Mouse (Mus musculus) stomach, postnatal 0 days (tissue): ENCODE results near the gene Sst. TPM values are rescaled to one million over a fixed set of nuclear protein-coding genes. Genes with fewer than 3 reads are reported as not detected.
"Not testable (repeated sequence)": the region's sequence is repeated elsewhere in the genome, so short reads cannot be mapped to it uniquely, and the experiment has no call there.

Source experiments
- ATAC-seq: fragments of 200-750 bp; cut with Nextera tagmentation; 2 replicates; pipeline ENCODE4 v1.8.0; 2017; ENCODE audit not compliant: low FRiP score, low TSS enrichment
- DNase-seq: peaks from one replicate; pipeline ENCODE4 v3.0.0-alpha.2; 2016; ENCODE audit warnings: low spot score
- H3K27ac ChIP-seq: fragments of 300-500 bp; sonication (generic); replicated peaks from 2 replicates; pipeline ENCODE4 v1.5.1; 2014; ENCODE audit warnings: mild to moderate bottlenecking, control low read depth
- H3K27me3 ChIP-seq: fragments of 300-500 bp; sonication (generic); 2 replicates; pipeline ENCODE4 v1.6.1; 2014; ENCODE audit warnings: low read length; ENCODE audit not compliant: control insufficient read depth, insufficient read depth
- H3K36me3 ChIP-seq: fragments of 300-500 bp; sonication (generic); 2 replicates; pipeline ENCODE4 v1.6.1; 2014; ENCODE audit warnings: low read length, mixed read lengths; ENCODE audit not compliant: control insufficient read depth, insufficient read depth
- H3K4me1 ChIP-seq: fragments of 300-500 bp; sonication (generic); replicated peaks from 2 replicates; pipeline ENCODE4 v1.6.1; 2014; ENCODE audit warnings: antibody characterized with exemption; ENCODE audit not compliant: control insufficient read depth, insufficient read depth
- H3K4me2 ChIP-seq: fragments of 300-500 bp; sonication (generic); replicated peaks from 2 replicates; pipeline ENCODE4 v1.6.1; 2014; ENCODE audit warnings: low read depth, mild to moderate bottlenecking, control low read depth, moderate library complexity
- H3K4me3 ChIP-seq: fragments of 300-500 bp; sonication (generic); 2 replicates; pipeline ENCODE4 v1.5.1; 2014; ENCODE audit warnings: low read depth, low read length, control low read depth
- H3K9ac ChIP-seq: fragments of 300-500 bp; sonication (generic); 2 replicates; pipeline ENCODE4 v1.6.1; 2014; ENCODE audit warnings: mild to moderate bottlenecking, low read length, control low read depth, mixed read lengths
- H3K9me3 ChIP-seq: fragments of 300-500 bp; sonication (generic); 2 replicates; pipeline ENCODE4 v1.6.1; 2016; ENCODE audit warnings: low read length; ENCODE audit not compliant: control insufficient read depth
- CTCF ChIP-seq: IDR thresholded peaks from 2 replicates; pipeline ENCODE4 v1.5.1; 2016; ENCODE audit warnings: antibody characterized with exemption, low read depth, mild to moderate bottlenecking, moderate library complexity
- EP300 ChIP-seq: optimal IDR thresholded peaks from 2 replicates; pipeline ENCODE3; 2016; ENCODE audit warnings: antibody characterized with exemption
- WGBS: fragments of 180-500 bp; shearing (Covaris S2); extraction: QIAGEN DNeasy Blood & Tissue Kit; methylation state at CpG from one replicate; pipeline ENCODE4 v1.1.7; 2014; 5-methylcytosine and 5-hydroxymethylcytosine counted together
- polyA plus RNA-seq: library from polyadenylated mRNA; unstranded; fragments of >200 nt; fragmentation: Nextera tagmentation; extraction: Ambion mirVana; gene quantifications from 2 replicates; pipeline ENCODE4 v1.2.1, GENCODE M21; 2015

Gene Sst
- polyA plus RNA-seq, 1 experiment from 2014 or later, result 63.9 TPM

- no peak for DNase-seq
- TF ChIP-seq CTCF, result no peak
- TF ChIP-seq EP300, result no peak
- no peak overlapping the region for H3K27ac ChIP-seq
- no peaks in the 10 kb centered on the region for H3K4me1 ChIP-seq
- H3K9ac ChIP-seq, result no peak overlapping the region
- WGBS, result 89% methylated on average over 1 of the region's 1 CpGs
- ATAC-seq, result no peak
- no peak overlapping the region for H3K4me2 ChIP-seq
- no peaks in the 10 kb centered on the region for H3K36me3 ChIP-seq
- H3K4me3 ChIP-seq, result no peak overlapping the region
- no peaks in the 10 kb centered on the region for H3K9me3 ChIP-seq
- H3K27me3 ChIP-seq, result no peaks in the 10 kb centered on the region
Measured at GRCm38 (mm10) chr16:23922906-23923305, 32.1 kb upstream of the Sst start.

- no peaks in the 10 kb centered on the region for H3K9me3 ChIP-seq
- H3K36me3 ChIP-seq, result no peaks in the 10 kb centered on the region
- H3K4me1 ChIP-seq, result no peaks in the 10 kb centered on the region
- DNase-seq (no peak), ATAC-seq (no peak)
- H3K27ac ChIP-seq, result no peak overlapping the region
- H3K27me3 ChIP-seq, result no peaks in the 10 kb centered on the region
- TF ChIP-seq CTCF (no peak), EP300 (no peak)
- H3K9ac ChIP-seq, result no peak overlapping the region
- 55% methylated on average over 5 of the region's 5 CpGs for WGBS
- H3K4me3 ChIP-seq, result no peak overlapping the region
- no peak overlapping the region for H3K4me2 ChIP-seq
Measured at GRCm38 (mm10) chr16:23921697-23922096, 30.9 kb upstream of the Sst start.

GRCm38 (mm10) chr16:23919418-23919817 lies 28.7 kb upstream of the Sst start:
- Histone ChIP-seq H3K9me3 (no peaks in the 10 kb centered on the region), H3K27ac (no peak overlapping the region), H3K4me1 (no peaks in the 10 kb centered on the region), H3K9ac (no peak overlapping the region), H3K36me3 (no peaks in the 10 kb centered on the region), H3K4me3 (no peak overlapping the region), H3K4me2 (no peak overlapping the region), H3K27me3 (no peaks in the 10 kb centered on the region)
- DNase-seq (no peak), ATAC-seq (no peak)
- 87% methylated on average over 2 of the region's 2 CpGs for WGBS
- no peak for TF ChIP-seq EP300

GRCm38 (mm10) chr16:23913401-23913800 lies 22.6 kb upstream of the Sst start:
- ATAC-seq, result no peak
- no peak overlapping the region; the same call in 1 of the 2 replicates for H3K4me2 ChIP-seq
- H3K27ac ChIP-seq, result 0 out of 2 replicates have a peak overlapping the region, but pooled peaks have one; percentile 31
- H3K9me3 ChIP-seq, result no peaks in the 10 kb centered on the region
- H3K9ac ChIP-seq, result no peak overlapping the region
- no peak for TF ChIP-seq CTCF
- TF ChIP-seq EP300, result no peak
- 21% methylated on average over 3 of the region's 3 CpGs for WGBS
- peak; percentile 6 for DNase-seq
- no peaks in the 10 kb centered on the region for H3K27me3 ChIP-seq
- no peak overlapping the region for H3K4me3 ChIP-seq
- no peaks in the 10 kb centered on the region for H3K36me3 ChIP-seq
- H3K4me1 ChIP-seq, result no peaks in the 10 kb centered on the region

- Histone ChIP-seq H3K4me1 (no peaks in the 10 kb centered on the region), H3K9me3 (no peaks in the 10 kb centered on the region), H3K9ac (no peak overlapping the region), H3K27ac (peak overlapping the region; percentile 49; the same call in 1 of the 2 replicates), H3K4me2 (no peak overlapping the region; the same call in 1 of the 2 replicates), H3K4me3 (no peak overlapping the region), H3K27me3 (no peaks in the 10 kb centered on the region), H3K36me3 (no peaks in the 10 kb centered on the region)
- TF ChIP-seq CTCF (no peak), EP300 (no peak)
- DNase-seq (peak; percentile 3), ATAC-seq (no peak)
- 44% methylated on average over 13 of the region's 13 CpGs for WGBS
Measured at GRCm38 (mm10) chr16:23912741-23913140, 22.0 kb upstream of the Sst start.

GRCm38 (mm10) chr16:23909015-23909354 lies 18.2 kb upstream of the Sst start:
- not testable (repeated sequence) for H3K9ac ChIP-seq, H3K4me1 ChIP-seq, H3K36me3 ChIP-seq, H3K4me3 ChIP-seq, H3K9me3 ChIP-seq, H3K27me3 ChIP-seq, H3K4me2 ChIP-seq, DNase-seq, H3K27ac ChIP-seq, ATAC-seq
- 71% methylated on average over 3 of the region's 3 CpGs for WGBS

- H3K4me2 ChIP-seq, H3K27ac ChIP-seq, H3K36me3 ChIP-seq, H3K4me3 ChIP-seq, H3K9ac ChIP-seq, ATAC-seq, H3K9me3 ChIP-seq, H3K4me1 ChIP-seq, H3K27me3 ChIP-seq, DNase-seq: not testable (repeated sequence)
- WGBS, result 73% methylated on average over 9 of the region's 9 CpGs
Measured at GRCm38 (mm10) chr16:23908076-23909014, 17.6 kb upstream of the Sst start.

GRCm38 (mm10) chr16:23906586-23906985 lies 15.8 kb upstream of the Sst start:
- H3K27ac ChIP-seq, H3K27me3 ChIP-seq, H3K4me3 ChIP-seq, H3K9ac ChIP-seq, H3K4me2 ChIP-seq, ATAC-seq, H3K4me1 ChIP-seq, H3K36me3 ChIP-seq, DNase-seq, H3K9me3 ChIP-seq: not testable (repeated sequence)
- 87% methylated on average over 3 of the region's 3 CpGs for WGBS
